Mouse (Mus musculus): Measurements from ENCODE around the gene Zdhhc1.

DNA sequence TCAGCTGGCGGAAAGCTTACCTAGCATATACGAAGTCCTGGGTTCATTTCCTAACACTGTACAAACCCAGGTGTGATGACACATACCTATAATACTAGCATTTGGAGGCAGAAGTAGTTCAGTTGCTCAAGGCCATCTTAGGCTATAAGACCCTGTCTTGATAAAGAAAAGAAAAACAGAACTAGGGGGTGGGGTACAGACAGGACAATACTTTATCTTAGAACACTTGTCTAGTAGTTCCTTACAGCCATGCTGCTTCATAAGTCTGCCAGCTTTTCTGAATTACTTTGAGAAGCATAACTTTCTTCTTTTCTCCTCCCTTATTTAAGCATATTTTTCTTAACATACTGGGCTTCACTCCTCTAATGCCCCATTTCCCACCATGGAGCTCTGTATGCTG lies 46.1 kb upstream of the Zdhhc1 start:
- TF ChIP-seq CTCF (IDR thresholded peaks at IDR 0.05) (no peak), EP300 (IDR thresholded peaks at IDR 0.05) (no peak)
